Mouse (Mus musculus) CH12.LX (cell line): ENCODE data around the gene Nr2c2ap. TPM values are rescaled to one million over a fixed set of nuclear protein-coding genes. Genes with fewer than 3 reads are reported as not detected.

ENCODE experiments used
- DNase-seq: peaks from one replicate; pipeline ENCODE4 v3.0.0-alpha.2; 2013; ENCODE audit errors: extremely low read depth
- H3K27ac ChIP-seq: 2 replicates; pipeline ENCODE4 v1.5.1; 2012; ENCODE audit warnings: low read depth, mild to moderate bottlenecking, control low read depth, moderate library complexity; ENCODE audit not compliant: insufficient read depth
- H3K27me3 ChIP-seq: replicated peaks from 2 replicates; pipeline ENCODE3; 2012; ENCODE audit warnings: inconsistent platforms
- H3K36me3 ChIP-seq, 2 experiments: replicated peaks in 1 of 2; 2 replicates each; pipeline versions ENCODE3 to v1.6.1; 2012; ENCODE audit warnings: inconsistent platforms in 1 of 2, low read length in 1 of 2, mild to moderate bottlenecking in 1 of 2, mixed read lengths in 1 of 2, moderate library complexity in 1 of 2; ENCODE audit not compliant: control insufficient read depth in 1 of 2, insufficient read depth in 1 of 2
- H3K4me1 ChIP-seq, 2 experiments: 2 replicates each; pipeline ENCODE4 v1.6.1; 2012; ENCODE audit warnings: inconsistent platforms in 1 of 2, moderate library complexity in 1 of 2; ENCODE audit not compliant: insufficient read depth in 2 of 2, control insufficient read depth in 1 of 2
- H3K4me2 ChIP-seq: 2 replicates; pipeline ENCODE4 v1.6.1; 2012; ENCODE audit warnings: low read depth, mild to moderate bottlenecking, control low read depth; ENCODE audit not compliant: poor library complexity, insufficient read depth, severe bottlenecking
- H3K4me3 ChIP-seq, 3 experiments: fragments of 150-350 bp in 1 of 3; sonication (generic) in 1 of 3; replicated peaks in 1 of 3; 2 replicates each; pipeline versions ENCODE3 to v1.5.1; 2011 to 2012; ENCODE audit warnings: low read depth in 2 of 3, low read length in 2 of 3, mild to moderate bottlenecking in 2 of 3, moderate library complexity in 2 of 3, control low read depth in 1 of 3, improper control_type of control experiment in 1 of 3, inconsistent platforms in 1 of 3, mixed read lengths in 1 of 3; ENCODE audit not compliant: poor library complexity in 1 of 3
- H3K79me2 ChIP-seq: replicated peaks from 2 replicates; pipeline ENCODE4 v1.6.1; 2012; ENCODE audit warnings: mild to moderate bottlenecking, moderate library complexity; ENCODE audit not compliant: control insufficient read depth, poor library complexity, insufficient read depth, severe bottlenecking; ENCODE audit errors: extremely low read depth
- H3K9ac ChIP-seq: 2 replicates; pipeline ENCODE4 v1.6.1; 2012; ENCODE audit warnings: low read depth, mild to moderate bottlenecking, control low read depth, moderate library complexity; ENCODE audit not compliant: insufficient read depth
- H3K9me3 ChIP-seq: replicated peaks from 2 replicates; pipeline ENCODE3; 2012; ENCODE audit warnings: low read length, inconsistent platforms, mixed read lengths
- CHD2 ChIP-seq: IDR thresholded peaks from 2 replicates; pipeline ENCODE4 v1.6.1; 2011; ENCODE audit warnings: low read length, improper control_type of control experiment
- CTCF ChIP-seq, 2 experiments: IDR thresholded peaks in 1 of 2; conservative IDR thresholded peaks in 1 of 2; 2 replicates each; pipeline ENCODE4 v1.5.1; 2011 to 2012; ENCODE audit warnings: low read depth in 2 of 2, low read length in 2 of 2, improper control_type of control experiment in 1 of 2, inconsistent platforms in 1 of 2, mild to moderate bottlenecking in 1 of 2, moderate library complexity in 1 of 2
- E2F4 ChIP-seq: IDR thresholded peaks from 2 replicates; pipeline ENCODE4 v1.6.1; 2011; ENCODE audit warnings: low read depth, low read length, improper control_type of control experiment; ENCODE audit not compliant: insufficient replicate concordance
- ELF1 ChIP-seq: IDR thresholded peaks from 2 replicates; pipeline ENCODE4 v1.6.1; 2014; ENCODE audit warnings: low read depth, mild to moderate bottlenecking, inconsistent platforms, low read length, improper control_type of control experiment
- EP300 ChIP-seq: IDR thresholded peaks from 2 replicates; pipeline ENCODE4 v1.6.1; 2011; ENCODE audit warnings: low read length, improper control_type of control experiment
- ETS1 ChIP-seq: conservative IDR thresholded peaks from 2 replicates; pipeline ENCODE4 v1.6.1; 2012; ENCODE audit warnings: low read depth, mild to moderate bottlenecking, inconsistent platforms, low read length, improper control_type of control experiment, moderate library complexity
- GABPA ChIP-seq: IDR thresholded peaks from 2 replicates; pipeline ENCODE4 v1.6.1; 2012; ENCODE audit warnings: low read depth, low read length, improper control_type of control experiment, inconsistent platforms; ENCODE audit not compliant: insufficient replicate concordance
- HCFC1 ChIP-seq: IDR thresholded peaks from 2 replicates; pipeline ENCODE4 v1.6.1; 2012; ENCODE audit warnings: low read depth, mild to moderate bottlenecking, inconsistent platforms, low read length, improper control_type of control experiment
- JUND ChIP-seq: conservative IDR thresholded peaks from 2 replicates; pipeline ENCODE4 v1.6.1; 2011; ENCODE audit warnings: low read depth, low read length, improper control_type of control experiment
- KAT2A ChIP-seq: IDR thresholded peaks from 2 replicates; pipeline ENCODE4 v1.6.1; 2012; ENCODE audit warnings: low read length, improper control_type of control experiment, inconsistent platforms; ENCODE audit not compliant: insufficient replicate concordance
- MAFK ChIP-seq: IDR thresholded peaks from 2 replicates; pipeline ENCODE4 v1.6.1; 2011; ENCODE audit warnings: low read length, improper control_type of control experiment; ENCODE audit not compliant: insufficient replicate concordance
- MAX ChIP-seq: IDR thresholded peaks from 2 replicates; pipeline ENCODE4 v1.6.1; 2011; ENCODE audit warnings: low read length, improper control_type of control experiment
- MEF2A ChIP-seq: IDR thresholded peaks from 2 replicates; pipeline ENCODE4 v1.6.1; 2014; ENCODE audit warnings: low read depth, mild to moderate bottlenecking, inconsistent platforms, low read length, improper control_type of control experiment, borderline replicate concordance
- MYC ChIP-seq: IDR thresholded peaks from 2 replicates; pipeline ENCODE4 v1.6.1; 2011; ENCODE audit warnings: low read depth, mild to moderate bottlenecking, improper control_type of control experiment, low read length
- PAX5 ChIP-seq: IDR thresholded peaks from 2 replicates; pipeline ENCODE4 v1.6.1; 2012; ENCODE audit warnings: low read length, inconsistent platforms, mixed read lengths
- POLR2AphosphoS2 ChIP-seq: IDR thresholded peaks from 2 replicates; pipeline ENCODE4 v1.6.1; 2011; ENCODE audit warnings: low read depth, low read length, improper control_type of control experiment
- RAD21 ChIP-seq: IDR thresholded peaks from 2 replicates; pipeline ENCODE4 v1.6.1; 2011; ENCODE audit warnings: low read depth, mild to moderate bottlenecking, low read length, improper control_type of control experiment, moderate library complexity
- RCOR1 ChIP-seq: conservative IDR thresholded peaks from 2 replicates; pipeline ENCODE4 v1.6.1; 2012; ENCODE audit warnings: low read depth, mild to moderate bottlenecking, inconsistent platforms, low read length, improper control_type of control experiment
- SIN3A ChIP-seq: IDR thresholded peaks from 2 replicates; pipeline ENCODE4 v1.6.1; 2012; ENCODE audit warnings: low read length, improper control_type of control experiment, inconsistent platforms
- SMC3 ChIP-seq: IDR thresholded peaks from 2 replicates; pipeline ENCODE4 v1.6.1; 2011; ENCODE audit warnings: low read depth, low read length, improper control_type of control experiment
- TBP ChIP-seq: conservative IDR thresholded peaks from 2 replicates; pipeline ENCODE4 v1.6.1; 2011; ENCODE audit warnings: low read depth, low read length, improper control_type of control experiment
- TCF12 ChIP-seq: IDR thresholded peaks from 2 replicates; pipeline ENCODE4 v1.6.1; 2014; ENCODE audit warnings: low read depth, mild to moderate bottlenecking, inconsistent platforms, low read length, improper control_type of control experiment
- USF1 ChIP-seq: IDR thresholded peaks from 2 replicates; pipeline ENCODE4 v1.6.1; 2014; ENCODE audit warnings: low read depth, mild to moderate bottlenecking, inconsistent platforms, low read length, improper control_type of control experiment
- ZC3H11A ChIP-seq: IDR thresholded peaks from 2 replicates; pipeline ENCODE4 v1.6.1; 2012; ENCODE audit warnings: low read depth, mild to moderate bottlenecking, inconsistent platforms, low read length, improper control_type of control experiment
- dilution Hi-C: fragments of 300-500 bp; cut with MboI; formaldehyde crosslinking; loops from 2 replicates; pipeline ENCODE4 v1.14.3; 2020; ENCODE audit warnings: low sequenced_read_pairs; ENCODE audit not compliant: extremely low pct_unique_long_range_greater_than_20kb, extremely low pct_ligation_motif_present
- in situ Hi-C: fragments of 300-500 bp; cut with MboI; formaldehyde crosslinking; loops from 3 replicates; pipeline ENCODE4 v1.14.3; 2019; ENCODE audit warnings: low sequenced_read_pairs, low pct_ligation_motif_present, low pct_unique_long_range_greater_than_20kb, mixed read lengths
- polyA plus RNA-seq: library from polyadenylated mRNA; unstranded; fragments of >175 nt; gene quantifications from 2 replicates; pipeline ENCODE4 v1.2.1, GENCODE M21; 2012; ENCODE audit warnings: low read depth; ENCODE audit not compliant: insufficient read length
- total RNA-seq, 2 experiments: library from RNA; depleted of rRNA; stranded (reverse); fragments of 300-350 nt in 1 of 2; fragments of >200 nt in 1 of 2; gene quantifications; 2 replicates each; pipeline ENCODE4 v1.2.3; 2012 to 2014

The Nr2c2ap gene
- total and polyA plus RNA-seq, 3 experiments, result 16.4 to 61.3 (median 22.7) TPM

DNA sequence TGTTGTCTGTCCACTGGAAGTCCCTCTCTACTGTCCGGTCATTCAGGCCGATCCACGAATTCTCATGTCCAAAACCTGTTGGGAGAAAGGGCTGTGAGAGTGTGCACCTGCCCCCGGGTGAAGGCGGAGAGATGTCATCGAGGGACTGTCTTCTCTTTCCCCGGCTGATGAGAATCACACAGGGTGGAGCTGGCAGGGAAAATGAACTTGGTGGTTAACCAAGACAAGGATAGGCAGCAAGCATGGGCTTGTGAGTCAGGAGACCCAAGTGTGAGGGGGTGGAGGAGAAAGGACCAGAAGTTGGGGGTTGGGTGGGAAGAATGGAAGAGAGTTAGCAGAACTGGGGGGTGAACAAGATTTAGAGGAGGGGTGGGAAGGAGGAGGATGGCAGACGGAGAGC is 30.9 kb upstream of the Nr2c2ap start:
- in situ Hi-C loops, result no loop called here
- dilution Hi-C loops, result no loop called here
- DNase-seq, result no peak

DNA sequence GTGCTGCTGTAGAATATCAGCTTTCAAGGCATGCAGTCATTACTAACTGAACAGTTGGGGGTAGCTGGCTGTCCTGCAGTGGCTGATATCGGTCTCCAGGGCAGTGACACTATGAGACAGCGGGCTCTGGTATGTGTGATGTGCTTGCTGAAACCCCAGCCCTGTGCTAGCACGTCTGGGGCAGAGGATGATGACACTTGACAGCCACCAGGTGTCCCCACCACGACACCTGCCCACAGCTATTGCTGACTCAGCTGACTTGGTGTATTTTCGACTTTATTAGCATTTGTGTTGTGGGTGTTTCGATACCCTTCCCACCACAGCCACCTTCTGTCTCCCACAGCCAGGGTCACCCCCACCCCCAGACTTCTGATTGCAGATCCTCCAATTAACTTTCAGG is 26.6 kb upstream of the Nr2c2ap start:
- in situ Hi-C loops, result no loop called here
- peaks cover 4 to 54% of the 10 kb centered on the region in 2 experiments for H3K4me1 ChIP-seq
- no peak overlapping the region for H3K4me3 ChIP-seq
- no peak overlapping the region for H3K27ac ChIP-seq
- no peaks in the 10 kb centered on the region for H3K79me2 ChIP-seq
- peak; percentile 72 for DNase-seq
- H3K27me3 ChIP-seq, result no peaks in the 10 kb centered on the region
- dilution Hi-C loops, result no loop called here
- H3K9ac ChIP-seq, result no peak overlapping the region
- TF ChIP-seq CTCF (conservative IDR thresholded peaks at IDR 0.05 in 1 of 2, IDR thresholded peaks at IDR 0.05 in 1 of 2; ENCODE audit: low read depth in 2 of 2, low read length in 2 of 2) (peak; percentile 62 to 93), MAX (no peak), ZC3H11A (peak; percentile 37; the same call in 1 of the 2 replicates), EP300 (no peak), GABPA (no peak), MEF2A (no peak), TCF12 (peak; percentile 46; the same call in 1 of the 2 replicates), RCOR1 (no peak), USF1 (no peak), JUND (no peak), MAFK (peak; percentile 100), SMC3 (peak; percentile 96), MYC (0 out of 2 replicates have a peak, but pooled peaks have one; percentile 19), PAX5 (no peak), HCFC1 (no peak), CHD2 (no peak), KAT2A (no peak), RAD21 (peak; percentile 88), E2F4 (no peak), ELF1 (no peak)
- TF ChIP-seq, all 38 proteins: peak for 7
- H3K4me2 ChIP-seq, result peak overlapping the region; percentile 25
- peaks cover 0 to 64% of the 10 kb centered on the region in 2 experiments for H3K36me3 ChIP-seq
- H3K9me3 ChIP-seq, result no peaks in the 10 kb centered on the region

More for the DNA sequence above, 30.9 kb upstream of the Nr2c2ap start:
- peaks cover 0 to 13% of the 10 kb centered on the region in 2 experiments; a peak in 2 of 4 replicates for H3K4me1 ChIP-seq
- H3K27me3 ChIP-seq, result no peaks in the 10 kb centered on the region
- no peak overlapping the region for H3K4me3 ChIP-seq
- no peaks in the 10 kb centered on the region for H3K79me2 ChIP-seq
- H3K27ac ChIP-seq, result no peak overlapping the region
- H3K36me3 ChIP-seq, result peaks cover 2 to 79% of the 10 kb centered on the region in 2 experiments
- no peaks in the 10 kb centered on the region for H3K9me3 ChIP-seq
- TF ChIP-seq ETS1 (no peak), MYC (no peak), SIN3A (no peak), JUND (no peak), RCOR1 (no peak), POLR2AphosphoS2 (no peak), TBP (no peak), ELF1 (no peak)
- no peak overlapping the region for H3K9ac ChIP-seq
- H3K4me2 ChIP-seq, result no peak overlapping the region
